Mouse (Mus musculus) layer of hippocampus, adult 18-20 months (tissue): ENCODE measurements around the gene Tmem110. TPM values are rescaled to one million over a fixed set of nuclear protein-coding genes. Genes with fewer than 3 reads are reported as not detected.
A peak's percentile ranks its signal among the peaks of the same experiment; 100 is the strongest.

Source experiments
- DNase-seq, 2 experiments: peaks; one replicate each; pipeline ENCODE4 v3.0.0; 2022; ENCODE audit warnings: low spot score in 2 of 2
- total RNA-seq, 2 experiments: library from RNA; stranded (reverse); gene quantifications; 2 replicates each; pipeline ENCODE4 v1.2.3; 2021

The Tmem110 gene
- total RNA-seq, 2 experiments from 2014 or later = 18.5 to 20.6 TPM

DNA sequence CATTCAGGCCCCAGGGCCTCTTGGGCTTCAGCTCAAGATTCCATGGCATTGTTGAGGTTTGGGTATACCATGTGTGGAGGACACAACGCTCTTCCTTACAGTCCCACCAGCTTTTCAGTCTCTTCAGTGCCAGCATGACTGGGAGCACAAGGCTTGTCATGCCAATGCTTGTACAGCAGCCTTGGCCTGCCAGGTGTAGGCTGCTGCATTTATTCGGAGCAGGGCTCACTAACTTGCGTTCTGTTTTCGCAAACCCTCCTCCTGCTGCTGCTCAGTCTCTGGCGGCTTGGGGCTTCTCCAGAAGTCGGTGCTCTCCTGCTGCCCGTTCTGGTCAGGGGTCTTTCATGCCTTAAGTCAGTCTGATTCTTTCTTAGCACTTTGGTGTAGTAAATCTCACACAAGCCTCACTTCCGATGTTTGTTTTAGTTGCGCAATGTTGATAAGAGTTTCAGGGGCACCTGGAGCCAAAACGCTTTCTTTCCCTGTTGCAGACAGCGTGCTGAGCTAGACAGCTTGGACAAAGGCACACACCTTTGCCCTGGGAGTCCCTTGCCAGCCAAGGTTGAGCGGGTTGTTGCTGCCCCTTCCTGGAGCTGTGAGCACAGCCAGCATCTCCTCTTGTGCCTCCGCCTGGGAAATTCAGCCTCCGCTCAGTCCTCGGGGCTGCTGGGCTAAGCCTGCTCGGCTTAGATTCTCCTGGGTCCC lies 36.2 kb downstream of the Tmem110 start:
- DNase-seq = no peak

DNA sequence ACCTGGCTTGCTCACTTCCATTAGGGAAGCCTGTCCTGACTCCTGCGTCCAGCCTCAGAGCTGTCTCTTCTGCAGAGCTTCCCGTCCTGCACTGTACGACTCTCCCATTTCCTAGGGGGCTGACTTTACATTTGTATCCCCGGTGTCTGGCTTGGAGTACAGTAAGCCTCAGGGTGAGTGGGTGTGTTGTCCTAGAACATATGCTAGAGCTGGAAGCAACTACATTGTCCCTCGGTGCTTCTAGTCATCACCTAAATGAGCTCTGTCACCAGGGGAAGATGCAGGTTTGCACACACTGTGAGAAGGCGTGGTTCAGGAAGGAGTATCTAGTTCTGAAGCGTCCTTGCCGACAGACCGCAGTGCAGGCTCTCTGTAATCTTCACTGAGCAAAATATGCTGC lies 37.0 kb downstream of the Tmem110 start:
- no peak for DNase-seq

DNA sequence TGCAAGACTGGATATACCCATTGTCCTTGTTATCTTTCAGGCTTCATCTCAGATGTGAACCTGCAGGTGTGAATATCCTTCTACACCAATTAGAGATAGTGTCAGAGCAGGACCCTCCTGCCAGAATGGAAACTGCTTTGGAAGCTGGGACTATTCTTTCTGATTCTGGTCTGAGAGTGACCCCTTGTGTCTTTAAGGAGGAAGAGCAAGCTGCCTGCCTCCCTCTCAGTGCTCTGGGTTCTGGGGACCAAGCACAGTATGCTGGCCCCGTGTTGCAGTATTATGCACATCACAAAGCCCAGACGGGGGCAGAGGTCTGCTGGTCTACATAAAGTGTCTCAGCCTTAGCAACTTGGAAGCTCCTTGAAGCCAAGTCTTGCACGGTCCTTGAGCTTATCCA lies 39.9 kb downstream of the Tmem110 start:
- no peak for DNase-seq

DNA sequence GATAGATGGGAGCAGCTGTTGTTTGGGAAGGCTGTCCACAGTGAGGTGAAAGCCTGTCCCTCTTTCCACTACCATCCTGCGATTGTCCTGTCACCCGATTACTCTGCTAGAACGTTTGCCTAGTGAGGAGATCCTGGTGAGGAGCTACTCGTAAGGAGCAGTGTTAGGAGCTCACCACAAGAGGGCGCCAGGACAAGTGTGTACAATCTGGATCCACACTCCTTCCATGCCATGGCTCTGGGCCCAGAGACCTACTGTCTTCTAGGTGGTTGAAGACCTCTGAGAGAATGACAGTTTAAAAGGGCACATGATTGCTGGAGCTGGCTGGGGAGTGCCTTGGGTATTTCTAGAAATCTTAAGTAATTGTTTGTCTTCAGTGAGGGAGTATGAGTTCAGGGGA lies 41.7 kb downstream of the Tmem110 start:
- peak; percentile 42 to 79 for DNase-seq

DNA sequence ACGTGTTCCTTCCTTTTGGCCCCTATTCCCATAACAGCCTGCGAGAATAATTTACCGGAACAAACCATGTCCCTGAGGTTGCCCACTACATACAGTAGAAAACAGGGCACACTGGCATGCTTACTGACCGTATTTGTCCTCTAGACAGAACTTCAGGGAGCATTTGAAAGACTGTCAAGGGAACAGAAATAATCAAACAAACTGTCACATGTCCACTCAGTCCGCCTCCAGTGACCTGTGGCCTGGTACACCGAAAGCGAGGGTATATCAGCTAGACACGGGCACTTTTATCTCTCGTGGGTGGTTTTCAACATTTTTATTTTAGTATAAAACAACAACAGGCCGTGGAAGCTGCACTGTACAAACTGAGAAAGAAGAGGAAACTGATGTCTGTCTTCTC lies 43.4 kb downstream of the Tmem110 start:
- DNase-seq = no peak

DNA sequence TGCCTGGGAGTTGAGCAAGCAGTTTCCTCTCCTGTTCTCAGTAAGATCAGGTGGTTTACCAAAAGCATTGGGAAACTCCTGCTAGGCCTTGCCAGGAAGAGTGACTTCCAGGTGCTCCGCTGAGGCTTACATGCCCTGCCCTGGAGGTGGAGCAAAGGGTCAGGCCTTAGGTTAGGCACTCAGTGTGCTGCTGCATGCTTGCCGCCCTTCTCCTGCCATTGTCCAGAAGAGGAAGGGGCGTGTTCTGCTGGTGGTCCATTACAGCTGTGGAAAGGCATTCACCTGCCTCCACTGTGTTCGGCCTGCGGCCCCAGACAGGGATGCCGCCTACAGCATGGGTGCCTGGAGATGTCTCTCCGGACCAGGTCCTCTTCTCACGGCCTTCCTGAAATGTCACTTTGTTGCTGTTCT lies 44.0 kb downstream of the Tmem110 start:
- DNase-seq = no peak

DNA sequence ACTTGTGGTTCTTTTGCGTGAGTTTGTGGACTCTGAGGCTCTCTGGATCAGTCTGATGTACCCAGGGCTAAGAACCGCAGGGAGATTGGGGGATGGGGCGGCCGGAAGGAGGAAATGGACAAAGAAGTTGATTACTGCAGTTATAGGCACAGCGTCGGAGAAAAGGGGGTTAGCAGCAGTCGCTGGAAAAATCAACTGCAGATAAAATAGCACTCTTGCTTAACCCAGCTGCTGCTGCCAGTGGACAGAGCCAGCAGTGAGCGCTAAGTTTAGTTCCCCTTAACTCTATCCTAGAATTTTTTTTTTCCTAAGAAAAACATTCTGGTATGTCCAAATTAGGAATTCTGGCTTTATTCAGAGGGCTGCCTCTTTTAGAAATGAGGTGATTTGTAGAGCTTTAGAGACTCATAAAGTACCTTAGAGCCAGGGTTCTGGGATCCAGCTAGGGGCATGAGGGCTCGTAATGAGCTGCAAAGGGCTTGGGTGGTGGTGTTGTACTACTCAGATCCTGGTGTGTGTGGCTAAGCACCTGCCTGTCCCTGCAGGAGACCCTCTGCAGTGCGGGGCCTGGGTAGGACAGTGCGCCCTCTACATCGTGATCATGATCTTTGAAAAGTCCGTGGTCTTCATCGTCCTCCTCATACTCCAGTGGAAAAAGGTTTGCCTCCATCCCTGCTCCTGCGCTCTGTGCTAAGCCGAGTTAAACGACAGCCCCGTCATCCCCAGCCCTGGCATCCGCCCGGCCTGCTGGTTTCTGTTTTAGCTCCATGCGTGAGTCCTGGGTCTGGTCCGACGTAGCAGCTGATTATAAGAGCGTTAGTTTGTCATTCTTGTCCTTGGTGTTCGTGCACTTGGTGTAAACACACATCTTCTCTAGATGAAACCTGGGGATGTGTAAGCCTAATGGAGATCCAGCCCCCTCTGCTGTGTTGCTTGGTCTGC lies 45.1 kb downstream of the Tmem110 start:
- no peak for DNase-seq

DNA sequence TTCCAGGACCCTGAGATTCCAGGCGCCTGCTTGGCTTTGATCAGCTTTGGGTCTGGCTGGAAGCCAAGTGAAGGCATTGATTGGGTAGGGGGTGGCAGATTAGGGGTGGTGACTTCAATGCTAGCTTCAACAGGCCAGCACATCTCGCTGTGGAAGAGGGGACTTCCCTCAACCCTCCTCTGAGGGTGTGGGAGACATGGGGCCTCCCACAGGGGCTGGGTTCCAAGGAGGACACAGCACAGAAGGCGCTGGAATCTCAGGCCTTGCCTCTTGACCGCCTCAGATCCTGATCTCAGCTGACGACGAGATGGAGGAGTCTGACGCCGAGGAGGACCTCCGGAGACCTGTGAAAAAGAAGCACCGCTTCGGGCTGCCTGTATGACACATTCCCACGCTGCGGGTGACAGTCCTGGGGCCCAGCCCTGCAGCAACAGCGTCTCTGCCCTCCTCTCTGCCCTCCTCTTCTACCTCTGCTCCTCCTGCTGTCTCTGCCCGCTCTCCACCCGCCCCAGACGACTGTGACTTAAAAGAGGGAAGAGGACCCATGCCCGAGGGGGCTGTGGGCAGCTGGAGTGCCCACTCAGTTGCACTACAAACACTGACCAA lies 48.8 kb downstream of the Tmem110 start:
- DNase-seq = no peak

DNA sequence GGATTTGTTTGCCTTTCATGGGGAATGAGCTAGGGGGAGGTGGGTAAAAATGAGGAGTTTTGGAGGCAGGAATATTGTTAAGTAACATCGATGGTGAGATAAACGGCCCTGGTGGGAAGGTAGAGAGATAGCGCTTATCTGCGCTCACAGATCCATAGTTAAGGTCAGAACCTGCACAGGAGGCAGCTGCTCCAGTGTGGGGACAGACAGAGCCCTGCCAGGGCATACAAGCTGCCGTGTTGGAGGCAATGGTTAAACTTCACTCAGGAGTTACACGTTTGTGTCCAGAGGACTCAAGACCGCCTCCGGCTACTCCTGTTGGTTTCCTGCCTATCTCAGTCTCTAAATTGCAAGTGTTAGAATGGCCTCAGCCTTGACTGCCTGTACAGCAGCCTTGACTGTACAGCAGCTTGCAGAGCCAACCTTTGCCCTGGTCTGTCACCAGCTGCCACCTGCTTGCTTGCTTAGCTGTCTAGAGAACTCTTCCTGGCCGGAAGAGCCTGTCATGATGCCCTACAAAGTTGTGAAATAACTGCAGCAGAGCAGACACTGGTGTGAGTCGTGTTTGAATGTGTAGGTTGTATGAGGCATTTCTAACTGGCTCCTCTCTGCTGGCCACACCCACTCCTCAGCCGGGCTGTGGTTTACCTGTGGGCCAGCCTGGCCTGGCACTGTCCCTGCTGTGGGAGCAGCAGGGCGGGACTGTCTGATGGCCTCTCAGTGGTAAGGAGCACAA lies 49.9 kb downstream of the Tmem110 start:
- DNase-seq = no peak

DNA sequence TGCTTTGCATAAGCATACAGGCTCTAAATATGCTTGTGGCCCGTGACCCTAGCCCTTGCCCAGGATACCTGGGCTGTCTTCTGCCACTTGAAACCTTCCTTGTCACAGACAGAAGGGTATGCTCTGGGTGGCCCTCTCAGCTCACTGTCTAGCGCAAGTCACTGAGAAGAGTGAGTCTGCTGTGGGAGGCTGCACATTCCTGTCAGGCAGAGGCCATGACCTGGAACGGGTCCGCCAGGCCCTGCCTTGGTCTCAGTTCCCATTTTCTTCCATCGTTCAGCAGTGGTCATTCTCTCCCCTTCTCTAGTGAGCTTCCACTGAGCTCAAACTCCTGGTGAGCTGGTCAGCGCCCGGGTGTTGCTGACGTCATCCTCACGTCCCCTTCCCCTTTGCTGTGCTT lies 50.6 kb downstream of the Tmem110 start:
- DNase-seq = no peak

DNA sequence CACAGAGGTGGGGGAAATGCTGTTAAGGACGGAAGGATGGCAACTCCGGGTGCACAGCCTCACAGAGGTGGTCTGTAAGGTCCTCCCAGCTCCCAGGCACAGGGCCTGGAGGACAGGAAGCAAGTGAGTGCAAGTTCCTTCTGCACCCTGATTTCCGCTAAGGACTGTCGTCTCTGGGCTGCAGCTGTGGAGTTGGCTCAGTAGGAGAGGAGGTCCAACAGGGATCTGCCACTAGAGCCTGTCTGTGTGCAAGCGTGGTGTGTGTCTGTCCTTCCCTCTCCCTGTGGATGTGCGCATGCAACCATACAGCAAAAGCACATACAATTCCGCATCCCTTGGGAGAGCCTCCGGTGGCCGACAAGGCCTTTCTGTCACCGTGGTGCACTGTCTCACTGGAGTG lies 51.1 kb downstream of the Tmem110 start:
- DNase-seq = no peak

DNA sequence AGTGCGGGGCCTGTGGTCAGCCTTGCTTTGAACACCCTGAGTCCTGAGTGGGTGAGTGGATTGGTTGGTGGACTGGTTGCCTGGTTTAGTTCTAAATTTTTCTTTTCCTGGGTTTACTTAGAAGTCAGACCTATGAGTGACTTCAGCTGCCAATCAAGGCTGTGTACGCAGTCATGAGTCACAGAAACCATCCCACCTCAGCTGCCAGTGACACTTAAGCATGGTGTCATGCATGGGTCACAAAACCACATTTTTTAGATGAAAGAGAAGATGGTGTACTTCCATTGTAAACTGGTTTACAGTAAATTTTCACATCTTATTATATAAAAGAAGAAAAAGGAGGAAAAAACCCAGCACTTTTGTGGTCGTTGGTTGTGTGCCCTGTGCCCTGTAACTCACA lies 52.4 kb downstream of the Tmem110 start:
- no peak for DNase-seq

DNA sequence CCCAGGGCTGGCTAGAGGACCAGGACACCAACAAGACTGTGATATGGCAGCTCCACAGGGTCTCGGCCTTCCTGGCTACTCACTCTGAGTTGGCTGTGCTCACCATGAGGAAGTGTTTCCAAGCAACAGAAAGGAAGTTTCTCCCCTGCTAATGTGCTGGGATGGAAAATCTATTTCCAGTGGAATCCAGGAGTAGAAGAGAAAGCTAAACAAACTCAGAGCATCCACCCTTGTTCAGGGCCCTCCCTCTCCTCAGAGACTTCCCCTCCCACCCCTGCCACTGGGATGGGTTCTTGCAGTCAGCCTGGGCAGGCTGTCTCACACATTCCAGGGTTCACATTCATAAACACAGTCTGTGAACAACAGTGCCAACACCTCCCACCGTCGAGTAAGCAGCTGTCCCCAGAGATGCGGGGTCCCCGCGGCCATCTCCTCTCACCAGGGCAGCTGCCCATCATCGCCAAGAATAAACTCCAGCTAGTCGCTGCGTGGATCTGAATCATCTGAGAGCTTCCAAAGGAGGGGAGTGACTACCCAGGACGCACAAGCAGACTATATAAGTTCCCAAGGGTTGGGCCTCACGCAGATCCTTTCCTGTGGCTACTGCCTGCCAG lies 53.7 kb downstream of the Tmem110 start, which contains the start of gene Mustn1:
Mustn1 (plus strand) TSS at position 243 of the 614 bp plus-strand sequence.
- DNase-seq = no peak

DNA sequence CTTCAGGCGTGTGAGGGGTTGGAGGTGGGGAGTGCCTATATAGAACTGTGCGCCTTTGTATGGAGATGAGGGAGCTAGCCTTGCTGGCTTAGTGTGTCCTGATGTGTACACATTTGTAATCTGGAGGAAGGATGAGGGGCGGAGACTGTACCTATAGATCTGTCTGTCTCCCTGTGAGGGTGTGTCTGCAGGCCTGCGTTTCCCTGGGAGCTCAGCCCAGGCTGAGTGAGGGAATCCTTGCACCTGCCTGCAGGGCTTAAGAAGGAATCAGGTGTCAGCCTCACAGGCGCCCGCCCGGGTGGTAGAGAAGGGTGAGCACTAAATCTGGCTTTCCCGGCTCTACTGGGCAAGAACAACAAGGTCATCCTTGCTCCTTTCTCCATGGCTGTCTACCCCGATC lies 54.4 kb downstream of the Tmem110 start:
- DNase-seq = no peak

DNA sequence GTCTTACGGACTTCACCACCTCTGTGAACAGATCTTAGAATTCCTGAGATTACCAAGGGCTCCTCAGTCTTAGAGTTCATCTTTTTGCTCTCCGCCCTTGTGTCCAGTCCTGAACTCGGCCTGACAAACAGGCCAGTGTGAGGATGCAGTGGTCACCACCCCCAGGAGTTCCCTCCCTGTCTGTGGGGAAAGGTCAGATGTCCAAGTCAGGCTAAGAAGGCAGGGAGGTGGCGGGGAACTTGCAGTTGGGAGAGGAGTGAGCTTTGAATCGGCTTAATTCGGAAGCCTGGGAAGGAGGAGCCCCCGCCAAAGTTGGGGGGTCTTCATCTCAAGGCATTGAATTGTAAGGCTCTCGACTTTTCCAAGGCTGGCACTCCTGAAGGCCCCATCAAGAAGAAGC lies 54.9 kb downstream of the Tmem110 start:
- no peak for DNase-seq

DNA sequence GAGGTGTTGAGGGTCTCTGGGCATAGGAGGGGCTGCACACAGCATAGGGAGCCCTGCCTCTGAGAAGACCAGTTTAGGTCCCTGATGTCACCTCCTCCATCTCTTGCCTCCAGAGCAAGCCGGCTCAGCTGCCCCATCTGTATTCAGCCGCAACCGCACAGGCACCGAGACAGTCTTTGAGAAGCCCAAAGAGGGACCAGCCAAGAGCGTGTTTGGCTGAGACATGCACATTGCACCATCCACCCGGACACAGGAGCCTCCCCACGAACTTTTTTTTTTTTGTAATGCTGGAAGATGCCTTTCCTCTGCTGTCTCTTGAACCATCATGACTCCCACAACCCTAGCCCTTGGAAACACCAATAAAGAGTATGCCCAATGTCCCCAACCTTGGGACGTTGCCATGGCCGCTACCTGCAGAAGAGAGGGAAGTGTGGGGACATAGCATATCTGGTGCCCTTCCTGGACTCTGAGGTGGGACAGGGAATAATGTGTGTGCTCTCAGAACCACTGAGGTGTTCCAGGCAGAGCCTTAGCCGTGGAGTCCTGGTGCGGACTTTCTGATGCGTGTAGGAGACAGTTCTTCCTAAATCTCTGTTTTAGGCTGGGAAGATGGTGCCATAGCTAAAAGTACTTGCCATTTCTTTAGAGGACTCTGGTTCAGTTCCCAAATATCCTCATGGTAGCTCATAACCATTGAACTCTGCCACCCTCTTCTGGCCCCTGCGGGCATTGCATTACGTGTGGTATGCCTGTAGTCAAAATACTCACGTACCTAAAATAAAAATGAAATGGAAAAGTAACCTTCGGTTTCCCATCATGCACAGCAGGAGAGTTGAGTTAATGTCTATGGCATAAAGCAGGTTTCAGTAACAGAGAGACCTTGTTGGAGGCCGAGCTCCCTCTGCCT lies 55.7 kb downstream of the Tmem110 start:
- peak in 1 of 2 experiments; percentile 55 for DNase-seq

DNA sequence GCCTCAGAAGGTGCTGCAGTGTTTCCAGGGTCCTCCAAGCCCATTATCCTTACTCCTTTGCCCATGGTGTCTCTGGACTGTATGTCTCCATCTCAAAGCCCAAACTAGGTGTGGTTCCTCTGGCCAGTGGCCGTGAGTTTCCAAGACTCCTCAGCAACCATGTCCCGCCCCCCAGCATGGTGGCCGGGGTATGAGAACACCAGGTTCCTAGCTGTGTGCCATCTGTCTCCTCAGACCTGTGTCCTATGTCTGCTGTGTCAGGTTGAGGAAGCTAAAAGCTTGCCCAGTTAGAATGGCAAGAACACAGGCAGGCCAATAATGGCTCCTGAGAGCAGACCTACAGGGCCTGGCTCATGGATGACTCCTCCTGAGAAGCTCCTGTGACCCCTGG lies 56.3 kb downstream of the Tmem110 start:
- DNase-seq = no peak

DNA sequence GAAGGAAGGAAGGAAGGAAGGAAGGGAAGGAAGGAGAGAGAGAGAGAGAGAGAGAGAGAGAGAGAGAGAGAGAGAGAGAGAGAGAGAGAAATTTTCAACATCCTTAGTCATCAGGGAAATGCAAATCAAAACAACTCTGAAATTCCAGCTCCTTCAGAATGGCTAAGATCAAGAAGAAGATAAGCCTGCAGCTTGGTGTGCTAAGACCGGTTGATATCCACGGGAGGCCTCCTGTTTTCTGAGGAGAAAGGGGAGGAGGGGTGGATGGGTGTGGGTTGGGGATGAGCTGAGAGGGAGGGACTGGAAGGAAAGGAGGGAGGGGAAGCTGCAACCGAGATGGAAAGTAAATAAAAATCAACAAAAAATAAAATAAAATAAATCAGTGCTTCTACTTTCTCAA lies 59.9 kb downstream of the Tmem110 start:
- no peak for DNase-seq

DNA sequence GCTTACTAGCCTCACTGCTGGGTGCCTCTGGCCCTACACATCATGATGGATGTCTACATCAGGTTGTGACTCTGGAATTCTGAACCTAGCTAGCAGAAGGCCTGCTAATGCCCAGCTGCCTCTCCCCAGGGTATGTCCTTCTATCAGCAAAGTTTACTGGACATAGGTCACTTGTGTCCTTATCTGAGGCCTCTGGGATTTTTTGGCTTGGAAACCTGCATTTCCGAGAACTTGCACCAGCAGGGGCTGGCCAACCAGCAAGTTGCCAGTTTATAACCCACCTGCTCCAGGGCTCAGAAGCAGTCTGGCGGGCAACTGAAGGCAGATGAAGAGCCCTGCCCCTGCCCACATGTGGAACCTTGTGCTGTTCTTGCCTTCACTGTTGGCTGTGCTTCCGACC lies 60.8 kb downstream of the Tmem110 start, which contains the start of gene Itih4:
Itih4 (plus strand) TSS at position 273 of the 400 bp plus-strand sequence.
- no peak for DNase-seq

DNA sequence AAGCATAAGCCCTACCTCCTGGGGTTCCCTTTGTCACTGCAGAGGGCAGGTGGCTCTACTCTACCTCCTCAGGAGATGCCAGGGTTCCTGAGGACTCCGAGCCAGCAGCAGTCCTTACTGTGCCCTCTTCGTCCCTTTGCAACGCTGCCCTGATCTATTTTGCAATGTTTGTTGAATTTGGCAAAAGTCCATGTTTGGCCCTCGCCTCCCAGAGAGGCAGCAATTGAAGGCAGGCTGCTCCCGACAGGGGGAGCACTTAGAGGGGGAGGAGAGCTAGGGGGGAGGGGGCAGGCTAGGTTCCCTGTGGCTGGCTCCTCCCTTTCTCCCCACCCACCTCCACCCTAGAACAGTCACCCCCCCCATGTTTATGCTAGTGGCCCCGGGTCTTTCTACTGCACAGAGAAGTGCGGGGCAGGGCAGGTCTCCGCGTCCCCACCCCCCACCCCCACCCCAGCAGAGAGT lies 62.9 kb downstream of the Tmem110 start:
- DNase-seq = peak in 1 of 2 experiments; percentile 18
